Mouse (Mus musculus): ENCODE results near the gene Cuedc1.

- TF ChIP-seq CTCF (IDR thresholded peaks at IDR 0.05 in 2 of 3, conservative IDR thresholded peaks at IDR 0.05 in 1 of 3; ENCODE audit: control insufficient read depth in 1 of 3, insufficient read depth in 1 of 3, low read depth in 2 of 3, low read length in 3 of 3, poor library complexity in 1 of 3, severe bottlenecking in 1 of 3) (no peak), POLR2A (IDR thresholded peaks at IDR 0.05; ENCODE audit: control insufficient read depth in 1 of 2, insufficient read depth in 1 of 2, low read depth in 1 of 2, low read length in 2 of 2, poor library complexity in 1 of 2) (no peak), USF1 (IDR thresholded peaks at IDR 0.05; ENCODE audit: low read depth, low read length) (no peak), MYB (IDR thresholded peaks at IDR 0.05; ENCODE audit: low read depth, low read length) (no peak), E2F4 (IDR thresholded peaks at IDR 0.05; ENCODE audit: borderline replicate concordance, low read depth, low read length) (no peak), RCOR1 (IDR thresholded peaks at IDR 0.05; ENCODE audit: low read depth, low read length) (no peak; the same call in 1 of the 2 replicates), ZC3H11A (IDR thresholded peaks at IDR 0.05; ENCODE audit: low read depth, low read length) (no peak), MAX (IDR thresholded peaks at IDR 0.05; ENCODE audit: low read length) (no peak; the same call in 1 of the 2 replicates)
Observed at GRCm38 (mm10) chr11:88184632-88185180, 86.8 kb downstream of the Cuedc1 start.

All from MEL (cell line).